In the genomic region with DNA sequence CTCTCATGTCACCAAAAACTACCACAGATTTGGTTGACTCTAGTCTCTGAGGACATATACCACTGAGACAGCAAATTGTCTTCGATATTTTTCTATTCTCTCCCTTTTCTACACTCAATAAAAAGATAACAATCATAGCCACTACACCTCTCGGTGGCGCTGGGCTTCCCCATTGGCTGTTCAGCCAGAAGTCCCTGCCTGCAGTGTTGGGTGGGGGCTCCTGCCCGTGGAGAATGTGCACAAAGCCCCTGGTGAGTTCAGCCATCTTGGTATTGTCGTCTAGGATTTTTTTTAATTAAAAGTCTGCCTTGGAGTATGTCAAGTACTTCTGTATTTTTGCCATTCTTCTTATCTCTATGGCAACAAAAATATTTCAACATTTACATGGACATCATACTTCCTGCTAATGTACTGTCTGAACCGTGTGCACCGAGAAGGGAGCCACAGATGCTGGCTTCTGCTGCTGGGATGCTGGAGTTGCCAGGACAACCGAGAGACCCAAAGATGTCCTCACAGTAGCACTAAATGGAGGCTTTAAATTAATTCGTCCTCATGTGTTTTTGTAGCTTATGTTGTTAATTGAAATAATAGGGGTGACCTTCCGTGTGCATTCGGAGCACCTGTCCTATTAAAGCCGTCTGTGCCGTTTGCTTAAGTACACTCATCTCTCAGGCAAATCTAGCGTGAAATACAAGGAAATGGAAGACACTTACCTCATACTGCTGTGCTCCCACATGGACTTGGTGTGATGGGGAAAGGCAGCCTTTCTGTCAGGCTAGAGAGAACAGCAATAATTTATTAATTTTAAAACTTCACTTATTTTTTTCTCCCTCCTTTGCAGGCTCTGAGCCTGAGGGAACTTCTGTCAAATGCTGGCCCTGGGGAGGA, we compare ENCODE assay signal across 21 mouse cellular contexts.
DNase-seq lines count a peak whose midpoint lies in the region; ATAC-seq and TF ChIP-seq lines count a peak whose summit lies in the region.
"Had no signal": no experiment of that assay in that cellular context is flagged by ENCODE, and none has a peak within 500 bp of the region (broad histone marks: within the 10 kb centered on the region; RNA-seq: fewer than 3 reads in every experiment).

No protein-coding gene starts in this region.

- H3K9ac ChIP-seq in forebrain, embryonic 13.5 days: no peak overlapping the region
- no peak overlapping the region for H3K9ac ChIP-seq in lung, postnatal 0 days (replicated peaks; ENCODE audit: low read depth)
- H3K9ac ChIP-seq: embryonic facial prominence, embryonic 15.5 days; liver, embryonic 13.5 days; lung, embryonic 14.5 days; neural tube, embryonic 12.5 days had no signal

- H3K4me3 ChIP-seq in forebrain, embryonic 13.5 days: no peak overlapping the region
- no peak overlapping the region for H3K4me3 ChIP-seq in forebrain, embryonic 10.5 days
- no peak overlapping the region for H3K4me3 ChIP-seq in lung, postnatal 0 days (ENCODE audit: low read depth, low read length)
- no peak overlapping the region for H3K4me3 ChIP-seq in lung, adult 2 months (replicated peaks; ENCODE audit: extremely low read depth, low read depth, low read length)
- no peak overlapping the region for H3K4me3 ChIP-seq in left cerebral cortex, adult 2 months
- H3K4me3 ChIP-seq: embryonic facial prominence, embryonic 15.5 days; liver, embryonic 13.5 days; megakaryocyte, embryonic 14.5 days; neural tube, embryonic 12.5 days had no signal

- no peaks in the 10 kb centered on the region for H3K9me3 ChIP-seq in forebrain, embryonic 13.5 days (replicated peaks)
- H3K9me3 ChIP-seq in forebrain, embryonic 10.5 days: no peaks in the 10 kb centered on the region
- no peaks in the 10 kb centered on the region for H3K9me3 ChIP-seq in lung, postnatal 0 days (ENCODE audit: low read length)
- H3K9me3 ChIP-seq: embryonic facial prominence, embryonic 15.5 days; liver, embryonic 13.5 days; neural tube, embryonic 12.5 days had no signal

- no peak for DNase-seq in forebrain, embryonic 10.5 days (ENCODE audit: extremely low spot score, low spot score)
- peak; percentile 8 for DNase-seq in lung, postnatal 0 days (ENCODE audit: low spot score)
- DNase-seq in lung, adult 2 months: no peak
- DNase-seq in brain, embryonic 14.5 days (ENCODE audit: low read depth): peak; percentile 70
- DNase-seq in retina, embryonic 14.5 days (ENCODE audit: low spot score): peak; percentile 14
- DNase-seq in left cerebral cortex, adult 2 months (ENCODE audit: extremely low spot score in 1 of 2, low spot score in 2 of 2): no peak
- DNase-seq: adrenal gland, postnatal 10 days; cerebellum, adult 8-10 months; gastrocnemius, postnatal 25 days; kidney, adult 18-20 months; layer of hippocampus, adult 9-11 months; liver, embryonic 13.5 days; lung, embryonic 14.5 days; lung, postnatal 36 days; thymus, adult 18-20 months; thymus, postnatal 36 days had no signal

- no peak overlapping the region for H3K27ac ChIP-seq in forebrain, embryonic 13.5 days
- H3K27ac ChIP-seq in forebrain, embryonic 10.5 days: no peak overlapping the region
- no peak overlapping the region for H3K27ac ChIP-seq in lung, postnatal 0 days (ENCODE audit: low read length)
- H3K27ac ChIP-seq in left cerebral cortex, adult 2 months: no peak overlapping the region
- H3K27ac ChIP-seq: embryonic facial prominence, embryonic 15.5 days; liver, embryonic 13.5 days; neural tube, embryonic 12.5 days had no signal

- H3K27me3 ChIP-seq in forebrain, embryonic 13.5 days: peaks cover 5% of the 10 kb centered on the region; the same call in 1 of the 2 replicates
- H3K27me3 ChIP-seq in forebrain, embryonic 10.5 days (ENCODE audit: poor library complexity, severe bottlenecking): 0 out of 2 replicates have a peak, but pooled peaks cover 5% of the 10 kb centered on the region
- no peaks in the 10 kb centered on the region for H3K27me3 ChIP-seq in lung, postnatal 0 days (replicated peaks; ENCODE audit: insufficient read depth, low read length)
- H3K27me3 ChIP-seq: embryonic facial prominence, embryonic 15.5 days; liver, embryonic 13.5 days had no signal

- no peak for TF ChIP-seq CTCF in lung, postnatal 0 days (IDR thresholded peaks at IDR 0.05)
- no peak for TF ChIP-seq CTCF in lung, adult 2 months (IDR thresholded peaks at IDR 0.05; ENCODE audit: insufficient read depth, low read length)
- no peak for TF ChIP-seq CTCF in brain, embryonic 14.5 days (IDR thresholded peaks at IDR 0.05; ENCODE audit: borderline replicate concordance, extremely low read depth, insufficient read depth, insufficient read length)
- no peak for TF ChIP-seq CTCF in left cerebral cortex, adult 2 months (IDR thresholded peaks at IDR 0.05)

- intact Hi-C loops in left cerebral cortex, adult 2 months (cut with DNase I): no loop called here

- peaks cover 22% of the 10 kb centered on the region; the same call in 1 of the 2 replicates for H3K4me1 ChIP-seq in forebrain, embryonic 13.5 days
- no peaks in the 10 kb centered on the region for H3K4me1 ChIP-seq in forebrain, embryonic 10.5 days
- H3K4me1 ChIP-seq in lung, postnatal 0 days (ENCODE audit: insufficient read depth, low read depth, low read length): peaks cover 2% of the 10 kb centered on the region; the same call in 1 of the 2 replicates
- 0 out of 2 replicates have a peak, but pooled peaks cover 4% of the 10 kb centered on the region for H3K4me1 ChIP-seq in lung, adult 2 months (ENCODE audit: control insufficient read depth, insufficient read depth, low read length)
- H3K4me1 ChIP-seq: embryonic facial prominence, embryonic 15.5 days; liver, embryonic 13.5 days; megakaryocyte, embryonic 14.5 days; neural tube, embryonic 12.5 days had no signal

- TF ChIP-seq POLR2A in lung, adult 2 months (IDR thresholded peaks at IDR 0.05; ENCODE audit: borderline replicate concordance, extremely low read depth, low read depth, low read length): no peak
- TF ChIP-seq POLR2A in brain, embryonic 14.5 days (IDR thresholded peaks at IDR 0.05; ENCODE audit: borderline replicate concordance, extremely low read depth, insufficient read depth, insufficient read length, poor library complexity, severe bottlenecking): no peak

- TF ChIP-seq EP300 in lung, postnatal 0 days (IDR thresholded peaks at IDR 0.05): no peak

- WGBS in forebrain, embryonic 13.5 days: 58% methylated on average over 14 of the region's 14 CpGs
- WGBS in forebrain, embryonic 10.5 days: 85% methylated on average over 14 of the region's 14 CpGs
- WGBS in lung, postnatal 0 days: 71% methylated on average over 14 of the region's 14 CpGs
- WGBS in lung, adult 2 months: 76% methylated on average over 14 of the region's 14 CpGs

- 0 out of 2 replicates have a peak, but pooled peaks have one; percentile 51 for ATAC-seq in forebrain, embryonic 13.5 days
- no peak for ATAC-seq in lung, postnatal 0 days
- ATAC-seq: inflammation-experienced regulatory T-cells, adult 6 months had no signal

- no peaks in the 10 kb centered on the region for H3K36me3 ChIP-seq in forebrain, embryonic 13.5 days (ENCODE audit: poor library complexity, severe bottlenecking)
- no peaks in the 10 kb centered on the region for H3K36me3 ChIP-seq in forebrain, embryonic 10.5 days (replicated peaks)
- no peaks in the 10 kb centered on the region for H3K36me3 ChIP-seq in lung, postnatal 0 days (ENCODE audit: insufficient read depth, low read length)
- H3K36me3 ChIP-seq: embryonic facial prominence, embryonic 15.5 days; liver, embryonic 13.5 days; neural tube, embryonic 12.5 days had no signal

- no peak overlapping the region for H3K4me2 ChIP-seq in forebrain, embryonic 13.5 days
- no peak overlapping the region for H3K4me2 ChIP-seq in lung, postnatal 0 days (replicated peaks; ENCODE audit: low read depth, low read length)
- H3K4me2 ChIP-seq: embryonic facial prominence, embryonic 15.5 days; liver, embryonic 13.5 days; lung, embryonic 14.5 days; neural tube, embryonic 12.5 days had no signal

Comparison
In these comparisons a context has a peak if more than half of its experiments do, and no peak if none do; other contexts are left out.
1. DNase-seq: peak in lung, postnatal 0 days (single experiment), brain, embryonic 14.5 days (single experiment) and retina, embryonic 14.5 days (single experiment); none in forebrain, embryonic 10.5 days (single experiment), lung, adult 2 months (single experiment) and left cerebral cortex, adult 2 months (0 of 2).